Mouse (Mus musculus): ENCODE data around the gene Cdk14.

GRCm38 (mm10) chr5:5300998-5301397, 119.1 kb downstream of the Cdk14 start:
- TF ChIP-seq CTCF (IDR thresholded peaks at IDR 0.05; ENCODE audit: insufficient read depth, low read depth, low read length) (no peak), POLR2A (IDR thresholded peaks at IDR 0.05; ENCODE audit: insufficient read depth, low read depth, low read length) (no peak)

Data from olfactory bulb, adult 2 months (tissue).